Mouse (Mus musculus): Measurements from ENCODE around the gene Crtc2. TPM values are rescaled to one million over a fixed set of nuclear protein-coding genes. Genes with fewer than 3 reads are reported as not detected.
"Not testable (repeated sequence)": the region's sequence is repeated elsewhere in the genome, so short reads cannot be mapped to it uniquely, and the experiment has no call there.

Gene Crtc2
- polyA plus RNA-seq, 1 experiment, result 32.4 TPM

DNA sequence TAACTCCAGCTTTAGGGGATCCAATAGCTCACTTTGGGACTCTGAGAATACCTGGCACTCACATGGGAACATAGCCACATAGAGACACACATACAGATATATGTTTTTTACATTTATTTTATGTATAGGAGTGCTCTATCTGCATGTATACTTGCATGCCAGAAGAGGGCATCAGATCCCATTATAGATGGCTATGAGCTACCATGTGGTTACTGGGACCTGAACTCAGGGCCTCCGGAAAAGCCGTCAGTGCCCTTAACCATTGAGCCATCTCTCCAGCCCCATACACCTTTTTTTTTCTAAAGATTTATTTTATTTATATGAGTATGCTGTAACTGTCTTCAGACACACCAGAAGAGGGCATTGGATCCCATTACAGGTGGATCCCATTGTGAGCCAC is 30.2 kb downstream of the Crtc2 start:
- Histone ChIP-seq H3K27ac (ENCODE audit: insufficient read depth, low read length) (no peak overlapping the region), H3K4me3 (ENCODE audit: low read depth, low read length) (no peak overlapping the region), H3K4me1 (ENCODE audit: control insufficient read depth, insufficient read depth, low read length) (no peaks in the 10 kb centered on the region), H3K9me3 (replicated peaks; ENCODE audit: control insufficient read depth, insufficient read depth, low read length, poor library complexity, severe bottlenecking) (no peaks in the 10 kb centered on the region), H3K9ac (ENCODE audit: low read depth, poor library complexity, severe bottlenecking) (no peak overlapping the region), H3K36me3 (ENCODE audit: control insufficient read depth, insufficient read depth, low read length, poor library complexity, severe bottlenecking) (peaks cover 4% of the 10 kb centered on the region; the same call in 1 of the 2 replicates), H3K27me3 (ENCODE audit: control insufficient read depth, insufficient read depth, low read length, poor library complexity, severe bottlenecking) (no peaks in the 10 kb centered on the region)
- TF ChIP-seq CTCF (IDR thresholded peaks at IDR 0.05; ENCODE audit: low read depth, low read length), result no peak
- no peak for TF ChIP-seq EP300 (IDR thresholded peaks at IDR 0.05; ENCODE audit: insufficient read depth, low read depth, low read length)
- TF ChIP-seq POLR2A (IDR thresholded peaks at IDR 0.05; ENCODE audit: insufficient read depth, low read length), result no peak

DNA sequence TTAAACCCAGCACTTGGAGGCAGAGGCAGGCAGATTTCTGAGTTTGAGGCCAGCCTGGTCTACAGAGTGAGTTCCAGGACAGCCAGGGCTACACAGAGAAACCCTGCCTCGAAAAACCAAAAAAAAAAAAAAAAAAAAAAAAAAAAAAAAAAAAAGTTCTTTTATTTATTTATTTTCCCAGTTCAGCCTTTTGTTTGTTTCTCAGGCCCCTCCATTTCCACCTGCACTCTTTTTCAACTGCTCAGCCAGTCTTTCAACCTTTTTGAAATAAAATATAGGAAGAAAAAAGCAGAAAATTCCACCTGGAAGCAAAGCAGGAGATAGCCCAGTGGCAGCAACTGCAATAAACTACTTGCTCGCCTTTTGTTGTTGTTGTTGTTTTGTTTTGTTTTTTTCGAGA is 35.4 kb downstream of the Crtc2 start:
- not testable (repeated sequence) for H3K9ac ChIP-seq (ENCODE audit: low read depth, poor library complexity, severe bottlenecking); H3K9me3 ChIP-seq (replicated peaks; ENCODE audit: control insufficient read depth, insufficient read depth, low read length, poor library complexity, severe bottlenecking); H3K27ac ChIP-seq (ENCODE audit: insufficient read depth, low read length); H3K27me3 ChIP-seq (ENCODE audit: control insufficient read depth, insufficient read depth, low read length, poor library complexity, severe bottlenecking); H3K4me1 ChIP-seq (ENCODE audit: control insufficient read depth, insufficient read depth, low read length); H3K36me3 ChIP-seq (ENCODE audit: control insufficient read depth, insufficient read depth, low read length, poor library complexity, severe bottlenecking); H3K4me3 ChIP-seq (ENCODE audit: low read depth, low read length)

DNA sequence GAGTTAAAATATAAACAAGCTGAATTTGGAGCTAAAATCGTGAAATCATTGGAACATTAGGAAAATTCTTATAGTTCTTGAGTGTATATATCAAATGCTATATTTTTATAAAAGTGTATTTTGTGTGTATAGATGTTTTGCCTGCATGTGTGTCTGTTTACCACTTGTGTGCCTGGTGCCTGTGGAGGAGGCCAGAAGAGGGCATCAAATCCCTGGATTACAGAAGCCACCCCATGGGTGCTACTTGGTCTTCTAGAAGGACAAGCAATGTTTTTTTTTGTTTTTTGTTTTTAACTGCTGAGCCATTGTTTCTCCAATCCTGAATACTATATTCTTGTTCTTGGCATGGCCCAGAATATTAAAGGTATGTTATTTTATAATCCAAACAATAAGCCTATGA is 36.6 kb downstream of the Crtc2 start:
- H3K27ac ChIP-seq (ENCODE audit: insufficient read depth, low read length), result no peak overlapping the region
- no peaks in the 10 kb centered on the region for H3K27me3 ChIP-seq (ENCODE audit: control insufficient read depth, insufficient read depth, low read length, poor library complexity, severe bottlenecking)
- H3K4me3 ChIP-seq (ENCODE audit: low read depth, low read length), result no peak overlapping the region
- TF ChIP-seq EP300 (IDR thresholded peaks at IDR 0.05; ENCODE audit: insufficient read depth, low read depth, low read length) (no peak), CTCF (IDR thresholded peaks at IDR 0.05; ENCODE audit: low read depth, low read length) (no peak), POLR2A (IDR thresholded peaks at IDR 0.05; ENCODE audit: insufficient read depth, low read length) (no peak)
- H3K9me3 ChIP-seq (replicated peaks; ENCODE audit: control insufficient read depth, insufficient read depth, low read length, poor library complexity, severe bottlenecking), result no peaks in the 10 kb centered on the region
- no peaks in the 10 kb centered on the region for H3K4me1 ChIP-seq (ENCODE audit: control insufficient read depth, insufficient read depth, low read length)
- H3K36me3 ChIP-seq (ENCODE audit: control insufficient read depth, insufficient read depth, low read length, poor library complexity, severe bottlenecking), result no peaks in the 10 kb centered on the region
- H3K9ac ChIP-seq (ENCODE audit: low read depth, poor library complexity, severe bottlenecking), result no peak overlapping the region

DNA sequence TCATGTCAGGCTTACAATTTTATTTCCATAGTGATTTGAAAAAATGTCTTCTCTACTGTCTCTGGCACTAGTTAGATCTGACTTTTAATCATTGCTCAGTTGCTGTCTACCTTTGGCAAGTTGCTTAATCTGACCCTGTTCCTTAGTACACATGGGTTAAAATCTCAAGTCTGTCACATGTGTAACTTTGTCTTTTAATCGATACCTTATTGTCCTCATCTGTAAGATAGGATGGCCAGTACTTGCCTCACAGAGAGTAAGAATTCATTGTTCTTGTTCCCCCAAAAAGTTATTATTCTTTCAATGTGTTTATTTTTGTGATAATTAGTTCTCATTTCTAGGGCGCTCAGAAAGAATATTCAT is 38.0 kb downstream of the Crtc2 start:
- Histone ChIP-seq H3K4me3 (ENCODE audit: low read depth, low read length) (peak overlapping the region; percentile 99), H3K36me3 (ENCODE audit: control insufficient read depth, insufficient read depth, low read length, poor library complexity, severe bottlenecking) (peaks cover 4% of the 10 kb centered on the region; the same call in 1 of the 2 replicates), H3K27ac (ENCODE audit: insufficient read depth, low read length) (peak overlapping the region; percentile 95; the same call in 1 of the 2 replicates), H3K9ac (ENCODE audit: low read depth, poor library complexity, severe bottlenecking) (peak overlapping the region; percentile 83), H3K4me1 (ENCODE audit: control insufficient read depth, insufficient read depth, low read length) (no peaks in the 10 kb centered on the region), H3K9me3 (replicated peaks; ENCODE audit: control insufficient read depth, insufficient read depth, low read length, poor library complexity, severe bottlenecking) (no peaks in the 10 kb centered on the region), H3K27me3 (ENCODE audit: control insufficient read depth, insufficient read depth, low read length, poor library complexity, severe bottlenecking) (no peaks in the 10 kb centered on the region)
- no peak for TF ChIP-seq EP300 (IDR thresholded peaks at IDR 0.05; ENCODE audit: insufficient read depth, low read depth, low read length)

DNA sequence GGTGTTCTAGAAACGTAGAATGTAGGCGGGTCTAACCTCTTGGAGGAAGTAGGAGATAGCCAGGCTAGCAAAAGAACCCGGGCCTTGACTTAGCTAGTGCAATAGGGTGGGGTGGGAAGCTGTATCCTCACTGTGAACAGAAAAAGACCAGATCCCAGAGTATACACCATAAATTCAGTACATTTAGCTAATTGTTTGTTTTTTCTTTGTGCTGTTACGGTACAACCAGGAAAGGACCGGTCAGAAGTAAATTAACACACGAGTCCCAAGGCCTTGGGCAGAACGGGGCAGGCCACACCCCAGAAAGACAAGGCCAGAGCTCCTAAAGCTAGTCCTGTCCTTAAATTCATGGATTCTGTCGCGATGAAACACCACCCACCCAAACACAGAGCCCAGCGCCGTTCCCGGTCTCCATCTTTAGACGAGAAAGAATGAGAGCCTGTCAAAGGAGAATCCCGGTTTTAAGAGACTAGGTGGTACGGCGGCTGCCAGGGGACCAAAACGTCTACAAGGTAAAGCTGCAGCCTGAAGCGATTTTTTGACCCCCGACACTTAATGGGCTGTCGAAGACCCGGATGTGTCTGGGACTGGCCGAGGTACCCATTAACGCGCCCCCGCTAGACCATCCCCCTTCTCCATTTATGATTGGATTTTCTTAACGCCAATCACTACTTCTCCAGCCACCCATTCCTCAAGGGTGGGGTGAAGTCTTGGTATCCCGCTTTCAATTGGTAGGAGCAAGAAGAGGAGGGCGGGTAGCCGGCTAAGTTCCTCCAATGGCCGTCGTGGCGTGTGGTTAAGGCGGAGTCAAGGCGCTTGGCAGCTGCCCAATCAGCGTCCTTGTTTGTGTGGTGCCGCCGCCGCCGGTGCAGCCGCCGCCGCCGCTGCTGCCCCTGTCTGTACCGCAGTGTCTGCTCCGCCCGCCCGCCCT is 38.6 kb downstream of the Crtc2 start, which contains the start of gene Gatad2b:
Gene Gatad2b (plus strand): TSS at position 834 of the 931 bp plus-strand sequence.
- Histone ChIP-seq H3K27me3 (ENCODE audit: control insufficient read depth, insufficient read depth, low read length, poor library complexity, severe bottlenecking) (no peaks in the 10 kb centered on the region), H3K9me3 (replicated peaks; ENCODE audit: control insufficient read depth, insufficient read depth, low read length, poor library complexity, severe bottlenecking) (no peaks in the 10 kb centered on the region), H3K27ac (ENCODE audit: insufficient read depth, low read length) (peak within 1 kb of the TSS; percentile 95), H3K4me3 (ENCODE audit: low read depth, low read length) (peak within 1 kb of the TSS; percentile 99), H3K9ac (ENCODE audit: low read depth, poor library complexity, severe bottlenecking) (peak within 1 kb of the TSS; percentile 83), H3K36me3 (ENCODE audit: control insufficient read depth, insufficient read depth, low read length, poor library complexity, severe bottlenecking) (peaks cover 4% of the 10 kb centered on the region; the same call in 1 of the 2 replicates), H3K4me1 (ENCODE audit: control insufficient read depth, insufficient read depth, low read length) (no peaks in the 10 kb centered on the region)
- TF ChIP-seq EP300 (IDR thresholded peaks at IDR 0.05; ENCODE audit: insufficient read depth, low read depth, low read length) (no peak), CTCF (IDR thresholded peaks at IDR 0.05; ENCODE audit: low read depth, low read length) (no peak), POLR2A (IDR thresholded peaks at IDR 0.05; ENCODE audit: insufficient read depth, low read length) (peak; percentile 33)

DNA sequence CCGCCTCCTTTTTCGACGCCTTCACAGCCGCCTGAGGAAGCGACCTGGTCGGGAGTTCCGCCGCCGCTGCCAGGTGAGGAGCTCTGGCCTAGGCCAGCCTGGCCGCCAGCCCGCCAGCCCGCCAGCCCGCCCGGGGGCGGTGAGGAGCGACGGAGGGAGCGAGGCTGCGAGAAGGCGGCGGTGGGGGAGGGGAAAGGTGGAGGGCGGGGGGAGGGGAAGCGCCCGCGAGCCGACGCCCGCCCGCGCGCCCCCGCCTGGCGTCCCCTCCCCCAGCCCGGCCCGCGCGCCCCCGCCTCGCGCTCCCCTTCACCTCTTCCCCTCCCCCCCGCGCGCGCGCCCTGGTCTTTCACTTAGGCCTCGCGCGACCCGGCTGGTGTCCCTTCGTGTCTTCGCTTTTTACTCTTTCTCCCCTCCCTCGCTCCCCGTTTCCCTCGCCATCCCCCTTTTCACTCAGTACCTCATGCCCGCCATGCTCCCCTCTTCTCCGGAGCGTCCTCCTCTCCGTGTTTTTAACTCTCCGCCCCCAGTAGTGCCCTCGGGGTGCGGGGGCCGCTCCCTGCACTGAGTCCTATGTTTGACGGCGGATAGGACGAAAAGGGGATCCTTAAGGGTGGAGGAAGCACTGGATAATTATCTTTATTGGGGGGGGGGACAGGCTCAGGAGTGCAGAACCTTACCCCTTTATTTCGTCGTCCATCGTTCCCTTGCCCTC is 39.5 kb downstream of the Crtc2 start:
- Histone ChIP-seq H3K9me3 (replicated peaks; ENCODE audit: control insufficient read depth, insufficient read depth, low read length, poor library complexity, severe bottlenecking) (no peaks in the 10 kb centered on the region), H3K27ac (ENCODE audit: insufficient read depth, low read length) (peak overlapping the region; percentile 39), H3K9ac (ENCODE audit: low read depth, poor library complexity, severe bottlenecking) (peak overlapping the region; percentile 76), H3K36me3 (ENCODE audit: control insufficient read depth, insufficient read depth, low read length, poor library complexity, severe bottlenecking) (peaks cover 4% of the 10 kb centered on the region; the same call in 1 of the 2 replicates), H3K4me1 (ENCODE audit: control insufficient read depth, insufficient read depth, low read length) (no peaks in the 10 kb centered on the region), H3K27me3 (ENCODE audit: control insufficient read depth, insufficient read depth, low read length, poor library complexity, severe bottlenecking) (no peaks in the 10 kb centered on the region), H3K4me3 (ENCODE audit: low read depth, low read length) (peak overlapping the region; percentile 72)
- no peak for TF ChIP-seq EP300 (IDR thresholded peaks at IDR 0.05; ENCODE audit: insufficient read depth, low read depth, low read length)
- no peak for TF ChIP-seq POLR2A (IDR thresholded peaks at IDR 0.05; ENCODE audit: insufficient read depth, low read length)
- no peak for TF ChIP-seq CTCF (IDR thresholded peaks at IDR 0.05; ENCODE audit: low read depth, low read length)

Data from ES-Bruce4 (cell line).